Mouse (Mus musculus) heart, postnatal 0 days (tissue): ENCODE results near the gene Hist3h2a. TPM values are rescaled to one million over a fixed set of nuclear protein-coding genes. Genes with fewer than 3 reads are reported as not detected.

Experiments used
- ATAC-seq: fragments of 200-750 bp; cut with Nextera tagmentation; 2 replicates; pipeline ENCODE4 v1.8.0; 2017; ENCODE audit warnings: low read depth, moderate number of reproducible peaks, moderate library complexity; ENCODE audit not compliant: insufficient read depth
- DNase-seq: peaks from one replicate; pipeline ENCODE4 v3.0.0-alpha.2; 2016; ENCODE audit warnings: low spot score
- H3K27ac ChIP-seq: fragments of 300-500 bp; sonication (generic); 2 replicates; pipeline ENCODE4 v1.5.1; 2014; ENCODE audit warnings: low read depth, mild to moderate bottlenecking
- H3K27me3 ChIP-seq: fragments of 300-500 bp; sonication (generic); 2 replicates; pipeline ENCODE4 v1.6.1; 2014; ENCODE audit warnings: low read length, mixed read lengths; ENCODE audit not compliant: control insufficient read depth, insufficient read depth
- H3K36me3 ChIP-seq: fragments of 300-500 bp; sonication (generic); replicated peaks from 2 replicates; pipeline ENCODE4 v1.6.1; 2014; ENCODE audit warnings: low read length, mixed read lengths; ENCODE audit not compliant: control insufficient read depth, insufficient read depth
- H3K4me1 ChIP-seq: fragments of 300-500 bp; sonication (generic); 2 replicates; pipeline ENCODE4 v1.6.1; 2014; ENCODE audit warnings: antibody characterized with exemption; ENCODE audit not compliant: control insufficient read depth, insufficient read depth
- H3K4me2 ChIP-seq: fragments of 300-500 bp; sonication (generic); 2 replicates; pipeline ENCODE4 v1.6.1; 2014; ENCODE audit warnings: low read depth, mild to moderate bottlenecking, low read length, moderate library complexity
- H3K4me3 ChIP-seq: fragments of 300-500 bp; sonication (generic); 2 replicates; pipeline ENCODE4 v1.5.1; 2014; ENCODE audit warnings: low read depth, low read length
- H3K9ac ChIP-seq: fragments of 300-500 bp; sonication (generic); replicated peaks from 2 replicates; pipeline ENCODE4 v1.6.1; 2014; ENCODE audit warnings: low read depth, low read length, mixed read lengths
- H3K9me3 ChIP-seq: fragments of 300-500 bp; sonication (generic); replicated peaks from 2 replicates; pipeline ENCODE4 v1.6.1; 2016; ENCODE audit warnings: low read length; ENCODE audit not compliant: control insufficient read depth
- CTCF ChIP-seq: IDR thresholded peaks from 2 replicates; pipeline ENCODE4 v1.5.1; 2016; ENCODE audit warnings: antibody characterized with exemption, control low read depth, low read depth
- EP300 ChIP-seq: IDR thresholded peaks from 2 replicates; pipeline ENCODE4 v1.6.1; 2016; ENCODE audit warnings: antibody characterized with exemption, low read depth
- WGBS: fragments of 180-500 bp; shearing (Covaris S2); extraction: QIAGEN DNeasy Blood & Tissue Kit; methylation state at CpG from one replicate; pipeline ENCODE4 v1.1.7; 2014; 5-methylcytosine and 5-hydroxymethylcytosine counted together
- polyA plus RNA-seq: library from polyadenylated mRNA; unstranded; fragments of >200 nt; fragmentation: Nextera tagmentation; extraction: Ambion mirVana; gene quantifications from 2 replicates; pipeline ENCODE4 v1.2.1, GENCODE M21; 2015
- total RNA-seq: library from RNA; depleted of rRNA; stranded (reverse); fragments of >200 nt; gene quantifications from 2 replicates; pipeline ENCODE4 v1.2.3, GENCODE M21; 2014; ENCODE audit warnings: low replicate concordance

The Hist3h2a gene
- total and polyA plus RNA-seq, 2 experiments from 2014 or later, result 43.1 to 94.8 TPM

DNA sequence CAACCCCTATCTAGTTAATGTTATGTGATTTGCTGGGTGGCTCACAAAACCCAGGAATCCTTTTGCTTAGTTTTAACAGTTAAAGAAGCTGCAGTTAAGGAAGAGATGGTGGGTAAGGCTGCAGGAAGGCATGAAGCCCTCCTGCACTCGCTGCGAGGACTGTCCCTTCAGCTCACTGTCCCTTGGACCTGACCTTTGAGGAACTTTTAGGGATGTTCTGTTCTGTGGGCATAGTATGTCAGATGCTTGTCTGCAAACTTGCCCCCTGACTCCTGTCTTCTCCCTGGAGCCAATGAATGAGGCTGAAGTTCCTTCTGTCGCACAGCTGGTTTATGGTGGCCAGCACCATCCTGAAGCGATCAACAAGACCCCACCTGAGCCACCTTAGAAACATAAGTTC, 34.7 kb downstream of the Hist3h2a start:
- TF ChIP-seq CTCF, result no peak
- TF ChIP-seq EP300, result no peak
- ATAC-seq (no peak), DNase-seq (no peak)
- no peaks in the 10 kb centered on the region for H3K27me3 ChIP-seq
- H3K36me3 ChIP-seq, result peaks cover 57% of the 10 kb centered on the region
- H3K4me2 ChIP-seq, result no peak overlapping the region
- H3K4me3 ChIP-seq, result no peak overlapping the region
- no peaks in the 10 kb centered on the region for H3K9me3 ChIP-seq
- no peak overlapping the region for H3K9ac ChIP-seq
- H3K4me1 ChIP-seq, result peaks cover 73% of the 10 kb centered on the region
- no peak overlapping the region; the same call in 1 of the 2 replicates for H3K27ac ChIP-seq
- WGBS, result 89% methylated on average over 4 of the region's 4 CpGs

- DNase-seq, result no peak
- Histone ChIP-seq H3K27ac (peak overlapping the region; percentile 73), H3K9me3 (no peaks in the 10 kb centered on the region), H3K9ac (no peak overlapping the region), H3K27me3 (peaks cover 5% of the 10 kb centered on the region; the same call in 1 of the 2 replicates), H3K4me1 (peaks cover 73% of the 10 kb centered on the region), H3K4me2 (no peak overlapping the region), H3K4me3 (no peak overlapping the region), H3K36me3 (peaks cover 55% of the 10 kb centered on the region)
- WGBS, result 44% methylated on average over 17 of the region's 17 CpGs
- no peak for TF ChIP-seq CTCF
- no peak for TF ChIP-seq EP300
- ATAC-seq, result peak; percentile 22
These were observed 35.7 kb downstream of the Hist3h2a start for GRCm38 (mm10) chr11:58990141-58990540.

DNA sequence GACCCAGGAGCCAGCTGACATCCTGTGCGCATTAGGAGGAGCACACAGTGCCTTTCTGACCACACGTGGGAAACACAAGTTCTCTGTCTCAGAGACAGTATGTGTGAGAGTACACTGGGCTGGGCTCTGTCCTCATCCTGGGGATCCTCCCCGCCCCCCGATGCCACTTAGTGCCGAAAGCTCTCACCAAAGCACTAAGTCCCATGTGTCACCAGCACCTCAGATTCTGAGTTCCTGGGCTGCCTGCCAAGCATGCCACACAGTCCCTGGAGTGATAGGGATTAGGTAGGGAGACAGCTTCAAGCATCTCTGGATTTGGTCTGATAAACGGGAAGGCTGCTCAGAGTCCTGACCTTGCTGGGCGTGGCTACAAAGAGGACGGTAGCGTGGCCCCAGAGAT, 36.3 kb downstream of the Hist3h2a start:
- Histone ChIP-seq H3K27ac (peak overlapping the region; percentile 73), H3K9me3 (no peaks in the 10 kb centered on the region), H3K4me1 (peaks cover 75% of the 10 kb centered on the region), H3K9ac (no peak overlapping the region), H3K4me3 (no peak overlapping the region), H3K4me2 (no peak overlapping the region; the same call in 1 of the 2 replicates), H3K36me3 (peaks cover 55% of the 10 kb centered on the region), H3K27me3 (peaks cover 5% of the 10 kb centered on the region; the same call in 1 of the 2 replicates)
- ATAC-seq, result peak; percentile 72
- peak; percentile 80 for DNase-seq
- peak; percentile 72; the same call in 1 of the 2 replicates for TF ChIP-seq EP300
- no peak for TF ChIP-seq CTCF
- WGBS, result 36% methylated on average over 9 of the region's 9 CpGs

GRCm38 (mm10) chr11:58991911-58992310, 37.4 kb downstream of the Hist3h2a start:
- H3K27ac ChIP-seq, result peak overlapping the region; percentile 73; the same call in 1 of the 2 replicates
- peaks cover 54% of the 10 kb centered on the region for H3K36me3 ChIP-seq
- 58% methylated on average over 3 of the region's 3 CpGs for WGBS
- no peak overlapping the region for H3K4me2 ChIP-seq
- no peaks in the 10 kb centered on the region for H3K9me3 ChIP-seq
- ATAC-seq (no peak), DNase-seq (no peak)
- H3K4me3 ChIP-seq, result no peak overlapping the region
- peaks cover 75% of the 10 kb centered on the region for H3K4me1 ChIP-seq
- peak overlapping the region; percentile 11; the same call in 1 of the 2 replicates for H3K9ac ChIP-seq
- H3K27me3 ChIP-seq, result peaks cover 5% of the 10 kb centered on the region; the same call in 1 of the 2 replicates
- no peak for TF ChIP-seq CTCF
- TF ChIP-seq EP300, result no peak

DNA sequence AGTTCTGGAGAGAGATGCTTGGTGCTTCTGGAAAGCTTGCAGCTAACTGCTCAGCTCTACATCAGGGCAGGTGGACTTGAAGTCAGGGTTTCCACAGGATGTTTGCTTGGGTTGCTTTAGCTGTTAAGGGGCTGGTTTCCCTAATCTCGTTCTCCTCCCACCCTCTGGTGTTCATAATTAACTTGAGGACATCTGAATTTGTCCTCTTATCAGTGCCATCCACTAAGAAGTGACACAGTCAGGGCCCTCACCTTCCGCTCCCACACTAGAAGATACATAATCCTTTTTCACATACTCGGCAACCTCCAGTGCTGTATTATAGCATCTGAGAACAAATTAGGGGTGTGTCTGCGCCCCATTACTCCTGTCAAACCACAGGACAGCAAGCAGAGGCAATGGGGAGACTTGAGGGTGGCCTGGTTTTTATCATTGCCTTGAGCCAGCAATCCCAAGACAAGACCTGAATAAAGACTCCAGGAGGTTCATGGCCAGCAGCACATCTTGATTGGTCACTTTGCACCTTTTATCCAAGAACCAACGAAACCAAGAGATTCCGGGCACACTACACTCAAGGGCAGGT, 38.7 kb downstream of the Hist3h2a start:
- TF ChIP-seq CTCF (no peak), EP300 (no peak)
- H3K27me3 ChIP-seq, result peaks cover 5% of the 10 kb centered on the region; the same call in 1 of the 2 replicates
- 56% methylated on average over 6 of the region's 6 CpGs for WGBS
- H3K4me1 ChIP-seq, result peaks cover 76% of the 10 kb centered on the region
- H3K27ac ChIP-seq, result peak overlapping the region; percentile 73; the same call in 1 of the 2 replicates
- ATAC-seq, result no peak
- no peaks in the 10 kb centered on the region for H3K9me3 ChIP-seq
- H3K4me3 ChIP-seq, result no peak overlapping the region
- H3K4me2 ChIP-seq, result no peak overlapping the region
- no peak for DNase-seq
- no peak overlapping the region for H3K9ac ChIP-seq
- peaks cover 44% of the 10 kb centered on the region for H3K36me3 ChIP-seq
